Mouse (Mus musculus): ENCODE results near the gene Erfe. TPM values are rescaled to one million over a fixed set of nuclear protein-coding genes. Genes with fewer than 3 reads are reported as not detected.

Erfe gene
- 0.17 TPM in 1 of 2 replicates, not detected in the other for polyA plus RNA-seq (2014; fragmentation: Nextera tagmentation; extraction: Ambion mirVana)

- WGBS = under 1% methylated on average over 52 of the region's 68 CpGs
- peaks cover 5% of the 10 kb centered on the region; the same call in 1 of the 2 replicates for H3K27me3 ChIP-seq (ENCODE audit: control insufficient read depth, insufficient read depth, low read length)
- H3K4me3 ChIP-seq (ENCODE audit: low read depth, low read length) = peak within 1 kb of the TSS; percentile 21
- H3K9me3 ChIP-seq (ENCODE audit: control insufficient read depth, low read length) = no peaks in the 10 kb centered on the region
- no peak within 1 kb of the TSS for H3K9ac ChIP-seq (replicated peaks; ENCODE audit: low read depth, low read length)
- peaks cover 4% of the 10 kb centered on the region for H3K36me3 ChIP-seq (ENCODE audit: control insufficient read depth, insufficient read depth, low read length)
- no peaks in the 10 kb centered on the region for H3K4me1 ChIP-seq (ENCODE audit: control insufficient read depth, insufficient read depth, low read length)
- ATAC-seq (ENCODE audit: low read depth) = peak; percentile 54; the same call in 1 of the 2 replicates
- H3K4me2 ChIP-seq (ENCODE audit: low read depth, low read length) = peak within 1 kb of the TSS; percentile 51
- no peak within 1 kb of the TSS for H3K27ac ChIP-seq (ENCODE audit: low read depth, low read length)
Observed at GRCm38 (mm10) chr1:91366215-91367108, at the start of gene Erfe. Gene Erfe, plus strand, starts transcription at chr1:91366430.

GRCm38 (mm10) chr1:91317656-91318055, 48.6 kb upstream of the Erfe start:
- ATAC-seq (ENCODE audit: low read depth) = no peak

GRCm38 (mm10) chr1:91321760-91322438, 44.3 kb upstream of the Erfe start, which contains the start of gene Espnl:
Gene Espnl, plus strand, starts transcription at chr1:91322075.
- H3K4me2 ChIP-seq (ENCODE audit: low read depth, low read length) = no peak within 1 kb of the TSS

More at GRCm38 (mm10) chr1:91317656-91318055, 48.6 kb upstream of the Erfe start:
- H3K9me3 ChIP-seq (ENCODE audit: control insufficient read depth, low read length) = no peaks in the 10 kb centered on the region
- no peaks in the 10 kb centered on the region for H3K4me1 ChIP-seq (ENCODE audit: control insufficient read depth, insufficient read depth, low read length)
- 91% methylated on average over 6 of the region's 6 CpGs for WGBS
- H3K27me3 ChIP-seq (ENCODE audit: control insufficient read depth, insufficient read depth, low read length) = no peaks in the 10 kb centered on the region
- no peak overlapping the region for H3K27ac ChIP-seq (ENCODE audit: low read depth, low read length)
- H3K9ac ChIP-seq (replicated peaks; ENCODE audit: low read depth, low read length) = no peak overlapping the region
- no peak overlapping the region for H3K4me2 ChIP-seq (ENCODE audit: low read depth, low read length)
- H3K4me3 ChIP-seq (ENCODE audit: low read depth, low read length) = no peak overlapping the region
- H3K36me3 ChIP-seq (ENCODE audit: control insufficient read depth, insufficient read depth, low read length) = no peaks in the 10 kb centered on the region

GRCm38 (mm10) chr1:91324646-91325045, 41.6 kb upstream of the Erfe start:
- no peaks in the 10 kb centered on the region for H3K4me1 ChIP-seq (ENCODE audit: control insufficient read depth, insufficient read depth, low read length)
- WGBS = 67% methylated on average over 2 of the region's 2 CpGs
- H3K4me3 ChIP-seq (ENCODE audit: low read depth, low read length) = no peak overlapping the region
- ATAC-seq (ENCODE audit: low read depth) = no peak
- no peaks in the 10 kb centered on the region for H3K27me3 ChIP-seq (ENCODE audit: control insufficient read depth, insufficient read depth, low read length)
- no peaks in the 10 kb centered on the region for H3K36me3 ChIP-seq (ENCODE audit: control insufficient read depth, insufficient read depth, low read length)
- H3K9ac ChIP-seq (replicated peaks; ENCODE audit: low read depth, low read length) = no peak overlapping the region
- H3K9me3 ChIP-seq (ENCODE audit: control insufficient read depth, low read length) = no peaks in the 10 kb centered on the region
- H3K4me2 ChIP-seq (ENCODE audit: low read depth, low read length) = no peak overlapping the region
- no peak overlapping the region; the same call in 1 of the 2 replicates for H3K27ac ChIP-seq (ENCODE audit: low read depth, low read length)

More at GRCm38 (mm10) chr1:91321760-91322438, 44.3 kb upstream of the Erfe start, which contains the start of gene Espnl:
- Histone ChIP-seq H3K4me1 (ENCODE audit: control insufficient read depth, insufficient read depth, low read length) (no peaks in the 10 kb centered on the region), H3K27ac (ENCODE audit: low read depth, low read length) (no peak within 1 kb of the TSS), H3K27me3 (ENCODE audit: control insufficient read depth, insufficient read depth, low read length) (no peaks in the 10 kb centered on the region), H3K9me3 (ENCODE audit: control insufficient read depth, low read length) (no peaks in the 10 kb centered on the region), H3K9ac (replicated peaks; ENCODE audit: low read depth, low read length) (no peak within 1 kb of the TSS), H3K4me3 (ENCODE audit: low read depth, low read length) (no peak within 1 kb of the TSS), H3K36me3 (ENCODE audit: control insufficient read depth, insufficient read depth, low read length) (no peaks in the 10 kb centered on the region)
- 89% methylated on average over 19 of the region's 19 CpGs for WGBS
- ATAC-seq (ENCODE audit: low read depth) = no peak

- Histone ChIP-seq H3K27ac (ENCODE audit: low read depth, low read length) (no peak overlapping the region), H3K4me3 (ENCODE audit: low read depth, low read length) (no peak overlapping the region), H3K27me3 (ENCODE audit: control insufficient read depth, insufficient read depth, low read length) (no peaks in the 10 kb centered on the region), H3K4me2 (ENCODE audit: low read depth, low read length) (no peak overlapping the region), H3K9ac (replicated peaks; ENCODE audit: low read depth, low read length) (no peak overlapping the region), H3K9me3 (ENCODE audit: control insufficient read depth, low read length) (no peaks in the 10 kb centered on the region), H3K36me3 (ENCODE audit: control insufficient read depth, insufficient read depth, low read length) (no peaks in the 10 kb centered on the region), H3K4me1 (ENCODE audit: control insufficient read depth, insufficient read depth, low read length) (no peaks in the 10 kb centered on the region)
- ATAC-seq (ENCODE audit: low read depth) = no peak
- WGBS = 70% methylated on average over 4 of the region's 4 CpGs
Observed at GRCm38 (mm10) chr1:91325488-91326042, 40.7 kb upstream of the Erfe start.

GRCm38 (mm10) chr1:91332102-91332501, 34.1 kb upstream of the Erfe start:
- Histone ChIP-seq H3K4me3 (ENCODE audit: low read depth, low read length) (no peak overlapping the region), H3K36me3 (ENCODE audit: control insufficient read depth, insufficient read depth, low read length) (no peaks in the 10 kb centered on the region), H3K27ac (ENCODE audit: low read depth, low read length) (no peak overlapping the region), H3K9ac (replicated peaks; ENCODE audit: low read depth, low read length) (no peak overlapping the region), H3K9me3 (ENCODE audit: control insufficient read depth, low read length) (no peaks in the 10 kb centered on the region), H3K4me1 (ENCODE audit: control insufficient read depth, insufficient read depth, low read length) (no peaks in the 10 kb centered on the region), H3K4me2 (ENCODE audit: low read depth, low read length) (no peak overlapping the region), H3K27me3 (ENCODE audit: control insufficient read depth, insufficient read depth, low read length) (no peaks in the 10 kb centered on the region)
- 45% methylated on average over 4 of the region's 4 CpGs for WGBS
- ATAC-seq (ENCODE audit: low read depth) = no peak

GRCm38 (mm10) chr1:91333582-91333981, 32.6 kb upstream of the Erfe start:
- Histone ChIP-seq H3K9ac (replicated peaks; ENCODE audit: low read depth, low read length) (no peak overlapping the region), H3K4me3 (ENCODE audit: low read depth, low read length) (no peak overlapping the region), H3K9me3 (ENCODE audit: control insufficient read depth, low read length) (no peaks in the 10 kb centered on the region), H3K27me3 (ENCODE audit: control insufficient read depth, insufficient read depth, low read length) (no peaks in the 10 kb centered on the region), H3K4me2 (ENCODE audit: low read depth, low read length) (no peak overlapping the region), H3K4me1 (ENCODE audit: control insufficient read depth, insufficient read depth, low read length) (no peaks in the 10 kb centered on the region), H3K36me3 (ENCODE audit: control insufficient read depth, insufficient read depth, low read length) (no peaks in the 10 kb centered on the region), H3K27ac (ENCODE audit: low read depth, low read length) (no peak overlapping the region)
- no peak for ATAC-seq (ENCODE audit: low read depth)

- H3K4me1 ChIP-seq (ENCODE audit: control insufficient read depth, insufficient read depth, low read length) = no peaks in the 10 kb centered on the region
- H3K27me3 ChIP-seq (ENCODE audit: control insufficient read depth, insufficient read depth, low read length) = no peaks in the 10 kb centered on the region
- H3K27ac ChIP-seq (ENCODE audit: low read depth, low read length) = no peak overlapping the region
- H3K4me3 ChIP-seq (ENCODE audit: low read depth, low read length) = no peak overlapping the region
- no peaks in the 10 kb centered on the region for H3K9me3 ChIP-seq (ENCODE audit: control insufficient read depth, low read length)
- ATAC-seq (ENCODE audit: low read depth) = no peak
- H3K4me2 ChIP-seq (ENCODE audit: low read depth, low read length) = no peak overlapping the region
- H3K36me3 ChIP-seq (ENCODE audit: control insufficient read depth, insufficient read depth, low read length) = no peaks in the 10 kb centered on the region
- 91% methylated on average over 7 of the region's 7 CpGs for WGBS
- no peak overlapping the region for H3K9ac ChIP-seq (replicated peaks; ENCODE audit: low read depth, low read length)
Observed at GRCm38 (mm10) chr1:91337355-91337754, 28.9 kb upstream of the Erfe start.
